Mouse (Mus musculus): Measurements from ENCODE around the gene Atp1a2.
"Not testable (repeated sequence)": the region's sequence is repeated elsewhere in the genome, so short reads cannot be mapped to it uniquely, and the experiment has no call there.

The Atp1a2 gene

DNA sequence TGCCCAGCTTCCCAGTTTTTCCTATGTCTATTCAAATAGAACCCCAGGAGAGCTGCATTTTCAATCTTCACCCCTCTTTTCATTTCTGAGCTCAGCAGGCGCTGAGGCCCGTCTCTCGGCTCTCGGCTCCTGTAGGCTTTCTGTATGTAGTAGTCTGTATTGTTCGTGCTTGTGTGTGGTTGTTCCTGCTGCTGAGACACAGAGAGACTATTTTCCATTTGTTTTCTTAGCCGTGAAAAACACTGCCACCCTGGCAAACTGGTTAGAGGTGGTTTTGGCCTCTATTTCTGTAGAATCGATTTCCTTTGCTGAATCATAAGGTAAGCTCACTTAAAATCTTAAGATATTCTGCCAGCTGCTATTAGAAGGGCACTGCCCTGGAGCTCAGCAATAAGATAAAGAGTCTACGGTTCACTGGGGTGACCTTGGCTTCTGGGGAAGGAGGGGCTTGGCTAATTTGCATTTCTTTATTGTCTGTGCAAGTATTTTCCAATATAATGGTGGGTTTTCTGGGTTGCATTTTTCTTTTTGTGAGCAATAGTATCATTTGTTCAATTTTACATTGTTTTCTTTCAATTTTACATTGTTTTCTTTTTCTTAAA lies 36.3 kb downstream of the Atp1a2 start, which contains the start of gene Igsf8:
Gene Igsf8, plus strand, starts transcription at position 165 of the 602 bp plus-strand sequence.
- no peak for DNase-seq

DNA sequence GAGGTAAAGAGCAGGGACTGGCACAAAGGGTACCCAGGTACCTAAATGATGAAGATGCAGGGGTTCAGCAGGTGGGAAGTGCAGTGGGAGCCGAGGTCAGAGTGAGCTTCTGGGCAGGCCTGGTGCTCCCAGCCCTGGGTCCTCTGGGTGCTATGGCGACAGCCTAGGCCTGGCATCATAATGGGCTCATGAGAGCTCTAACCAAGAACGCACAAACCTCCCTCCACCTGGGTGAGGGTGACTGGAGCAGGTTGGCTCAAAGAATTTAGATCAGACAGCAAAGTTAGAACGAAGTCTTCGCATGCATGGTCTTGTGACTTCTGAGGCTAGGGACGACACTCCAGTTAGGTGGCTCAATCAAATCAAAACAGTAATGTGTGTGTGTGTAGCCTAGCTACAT lies 39.5 kb downstream of the Atp1a2 start, which contains the start of gene Atp1a4:
Gene Atp1a4, minus strand, starts transcription at position 101 of the 400 bp plus-strand sequence.
- no peak for DNase-seq

DNA sequence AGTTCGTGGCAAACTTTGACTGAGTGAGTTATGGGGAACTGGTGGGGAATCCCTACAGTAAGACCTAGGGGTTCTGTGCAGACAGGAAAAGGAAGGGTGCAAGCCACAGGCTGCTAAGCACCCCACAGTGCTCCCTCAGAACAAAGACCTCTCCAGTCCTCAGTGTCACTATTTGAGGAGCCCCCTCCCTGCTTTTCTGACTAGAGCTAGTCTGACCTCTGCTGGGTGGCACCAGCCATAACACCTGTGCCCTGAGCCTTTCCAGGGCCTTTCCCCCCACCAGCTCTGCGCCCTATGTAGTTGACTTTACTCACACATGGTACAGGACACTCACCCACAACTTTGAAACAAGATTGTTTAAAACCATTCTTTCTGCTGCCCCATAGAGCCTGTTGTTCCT lies 50.2 kb downstream of the Atp1a2 start:
- DNase-seq: peak; percentile 66

DNA sequence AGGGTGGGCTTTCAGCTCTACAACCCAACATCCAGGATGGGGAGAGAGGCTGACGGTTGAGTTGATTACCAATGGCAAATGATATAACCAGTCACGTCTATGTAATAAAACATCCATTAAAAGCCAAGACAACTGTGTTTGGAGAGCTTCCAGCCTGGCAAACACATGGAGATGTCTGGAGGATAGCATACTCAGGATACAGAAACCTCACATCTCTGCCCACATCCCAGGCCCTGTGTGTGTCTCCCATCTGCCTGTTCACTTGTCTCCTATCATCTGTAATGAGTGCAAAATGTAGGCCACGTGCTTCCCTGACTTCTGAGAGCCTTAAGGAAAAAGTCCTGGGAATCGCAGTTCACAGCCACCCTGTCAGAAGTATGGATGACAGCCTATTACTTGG lies 50.6 kb downstream of the Atp1a2 start:
- no peak for DNase-seq

- not testable (repeated sequence) for DNase-seq
Observed at GRCm38 (mm10) chr1:172244645-172245044, 53.2 kb downstream of the Atp1a2 start.

GRCm38 (mm10) chr1:172243547-172244205 lies 54.2 kb downstream of the Atp1a2 start:
- DNase-seq: peak; percentile 30

DNA sequence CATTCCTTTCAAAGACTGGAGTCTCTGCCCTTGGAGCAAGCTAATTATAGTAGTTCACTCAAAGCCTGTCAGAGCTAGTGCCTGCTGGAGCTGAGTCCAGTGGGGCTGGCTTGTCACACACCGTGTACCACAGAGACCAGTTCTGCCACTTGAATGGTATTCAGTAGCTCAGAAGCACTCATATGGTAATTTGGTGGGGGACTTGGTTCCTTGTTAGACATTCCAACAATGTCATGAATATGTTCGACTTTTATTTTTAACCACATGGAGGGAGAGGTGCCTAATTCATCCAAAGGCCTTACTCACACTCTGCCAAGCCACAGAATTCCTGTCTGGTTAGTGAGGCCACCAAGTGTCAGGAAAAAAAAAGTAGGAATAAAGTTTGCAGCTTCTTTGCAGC lies 55.5 kb downstream of the Atp1a2 start:
- DNase-seq: no peak

DNA sequence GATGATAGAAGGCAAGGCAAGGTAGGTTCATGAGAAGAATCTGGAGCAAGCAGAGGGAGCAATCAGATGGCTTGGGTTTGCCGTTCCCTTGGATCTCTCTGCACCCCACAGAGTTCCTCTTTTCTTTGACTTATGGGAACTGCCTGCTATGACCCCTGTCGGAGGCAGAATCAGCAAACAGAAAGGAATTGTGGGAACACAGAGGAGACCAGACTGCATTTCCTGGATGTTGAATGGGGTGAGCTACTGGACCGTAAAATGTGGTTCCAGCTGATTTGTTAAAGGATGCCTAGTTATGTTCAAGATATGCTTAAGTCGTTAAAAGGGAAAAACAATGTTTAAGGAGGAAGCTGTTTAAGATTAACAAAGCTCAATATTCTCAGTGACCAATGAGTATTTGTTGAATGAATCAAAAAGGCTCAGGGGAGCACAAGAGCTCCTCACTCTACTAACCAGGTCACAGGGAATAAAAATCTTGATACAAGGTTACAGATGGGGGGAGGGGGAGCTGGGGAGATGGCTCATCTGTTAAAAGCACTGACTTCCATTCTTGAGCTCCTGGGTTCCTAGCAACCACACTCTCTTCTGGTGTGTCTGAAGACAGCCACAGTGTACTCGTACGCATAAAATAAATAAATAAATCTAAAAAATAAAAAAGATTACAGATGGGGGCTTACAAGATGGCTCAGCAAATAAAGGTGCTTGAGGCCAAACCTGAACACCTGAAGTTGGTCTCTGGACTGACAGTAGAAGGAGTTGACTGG lies 56.7 kb downstream of the Atp1a2 start:
- peak; percentile 52 for DNase-seq

GRCm38 (mm10) chr1:172229215-172229614 lies 68.6 kb downstream of the Atp1a2 start:
- no peak for DNase-seq

DNA sequence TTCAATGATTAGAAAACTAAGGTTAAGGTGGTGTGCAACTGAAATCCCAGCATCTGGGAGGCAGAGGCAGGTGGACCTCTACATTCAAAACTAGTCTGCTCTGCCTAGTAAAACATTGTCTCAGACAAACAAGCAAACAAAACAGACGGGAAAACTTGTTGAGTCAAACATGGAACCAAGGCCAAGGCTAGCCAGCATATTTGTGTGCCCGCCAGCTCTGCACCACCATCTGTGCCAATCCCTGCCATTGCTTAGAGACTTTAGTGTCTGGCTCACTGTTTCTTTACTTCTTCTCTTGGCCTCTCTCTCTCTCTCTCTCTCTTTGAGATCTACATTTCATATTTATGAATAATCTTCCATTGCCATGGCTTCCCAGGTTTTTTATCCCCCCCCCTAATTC lies 69.7 kb downstream of the Atp1a2 start:
- DNase-seq: no peak
